Mouse (Mus musculus): ENCODE data around the gene Ciz1. TPM values are rescaled to one million over a fixed set of nuclear protein-coding genes. Genes with fewer than 3 reads are reported as not detected.

Ciz1 gene
- polyA plus RNA-seq, 1 experiment from 2014 or later = 51.9 TPM

DNA sequence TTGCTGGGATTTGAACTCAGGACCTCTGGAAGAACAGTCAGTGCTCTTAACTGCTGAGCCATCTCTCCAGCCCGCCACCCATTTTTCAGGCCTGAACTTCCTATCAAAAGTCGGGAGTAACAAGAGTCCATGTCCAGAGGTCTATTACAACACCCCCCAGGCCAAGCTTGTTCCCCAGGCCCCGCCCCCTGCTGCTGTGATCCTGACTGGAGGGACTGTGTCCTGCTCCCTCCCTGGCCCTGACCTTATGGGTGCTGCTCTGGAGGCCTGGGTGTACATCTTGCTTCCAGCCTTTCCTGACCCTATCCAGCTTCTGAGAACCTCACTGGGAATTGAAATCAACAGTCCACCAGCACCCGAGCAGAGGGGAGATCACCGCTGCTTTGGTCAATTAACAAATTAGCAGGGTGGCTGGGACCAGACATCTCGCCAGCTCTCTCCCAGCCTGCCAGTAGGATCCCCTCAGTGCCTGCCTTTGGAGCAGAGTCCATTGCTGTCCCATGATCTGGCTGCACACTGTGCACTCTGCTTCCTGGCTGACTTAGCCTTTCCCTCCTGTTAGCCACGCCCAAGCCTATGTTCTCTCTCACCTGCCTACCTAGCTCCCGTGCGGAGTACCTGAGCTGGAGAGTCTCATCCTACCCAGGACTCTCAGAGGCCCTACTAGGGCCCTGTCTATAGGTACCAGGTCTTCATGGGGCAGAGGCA lies 30.4 kb upstream of the Ciz1 start:
- Histone ChIP-seq H3K9me3 (ENCODE audit: low read depth, low read length) (no peaks in the 10 kb centered on the region), H3K9ac (0 out of 2 replicates have a peak overlapping the region, but pooled peaks have one; percentile 13), H3K4me2 (no peak overlapping the region), H3K4me1 (ENCODE audit: insufficient read depth) (peaks cover 27% of the 10 kb centered on the region), H3K27ac (ENCODE audit: low read depth) (no peak overlapping the region), H3K4me3 (ENCODE audit: low read depth, low read length) (no peak overlapping the region), H3K27me3 (ENCODE audit: insufficient read depth, low read length) (no peaks in the 10 kb centered on the region), H3K36me3 (ENCODE audit: insufficient read depth) (no peaks in the 10 kb centered on the region)
- WGBS = 69% methylated on average over 9 of the region's 9 CpGs
- TF ChIP-seq CTCF (IDR thresholded peaks at IDR 0.05; ENCODE audit: low read depth) = no peak
- ATAC-seq (ENCODE audit: insufficient read depth) = no peak
- no peak for DNase-seq

DNA sequence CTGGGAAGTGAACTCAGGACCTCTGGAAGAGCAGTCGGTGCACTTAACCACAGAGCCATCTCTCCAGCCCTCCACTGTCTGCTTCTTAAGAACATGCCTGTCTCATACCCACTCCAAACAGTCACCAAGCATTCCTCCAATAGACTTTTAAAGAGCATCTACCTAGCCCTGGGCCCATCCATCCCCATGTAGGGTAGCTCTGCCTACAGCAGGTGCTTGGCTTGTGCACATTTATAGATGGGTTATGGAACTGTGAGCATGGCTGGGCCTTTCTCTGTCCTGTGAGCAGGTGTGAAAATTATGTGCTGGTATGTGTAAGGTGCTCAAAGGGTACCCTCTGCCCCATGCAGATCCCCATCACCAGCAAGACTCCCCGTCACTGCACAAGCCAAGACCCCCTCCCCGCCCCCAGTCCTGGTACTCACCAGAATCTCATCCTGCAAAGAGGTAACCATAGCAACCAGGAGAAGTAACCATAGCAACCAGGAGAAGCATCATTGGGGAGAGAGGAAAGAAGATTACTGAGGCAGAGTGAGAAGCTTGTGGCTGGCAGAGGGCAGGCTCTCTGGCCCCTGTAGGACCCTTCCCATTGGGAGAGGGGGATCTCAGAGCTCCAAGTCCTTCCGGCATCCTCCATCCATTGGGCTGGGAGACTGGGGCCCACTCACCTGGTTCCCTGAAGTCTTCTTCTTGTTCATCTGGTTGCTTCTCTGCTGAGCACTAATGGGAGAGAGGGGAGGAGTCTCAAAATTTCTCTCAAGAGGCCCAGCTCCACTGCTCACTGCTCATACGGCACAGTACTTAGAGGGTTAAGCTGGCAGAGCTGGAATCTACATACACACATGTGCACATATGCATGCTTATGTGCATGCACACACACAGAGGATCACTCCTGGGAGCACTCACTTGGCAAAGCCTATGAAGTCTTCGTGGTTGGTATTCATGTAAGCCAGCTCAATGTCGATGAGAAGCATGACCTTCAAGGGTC lies 29.1 kb upstream of the Ciz1 start:
- Histone ChIP-seq H3K4me2 (no peak overlapping the region), H3K4me1 (ENCODE audit: insufficient read depth) (peaks cover 16% of the 10 kb centered on the region; the same call in 1 of the 2 replicates), H3K36me3 (ENCODE audit: insufficient read depth) (no peaks in the 10 kb centered on the region), H3K9me3 (ENCODE audit: low read depth, low read length) (no peaks in the 10 kb centered on the region), H3K27me3 (ENCODE audit: insufficient read depth, low read length) (no peaks in the 10 kb centered on the region), H3K27ac (ENCODE audit: low read depth) (no peak overlapping the region), H3K4me3 (ENCODE audit: low read depth, low read length) (no peak overlapping the region), H3K9ac (no peak overlapping the region)
- ATAC-seq (ENCODE audit: insufficient read depth) (no peak), DNase-seq (no peak)
- no peak for TF ChIP-seq CTCF (IDR thresholded peaks at IDR 0.05; ENCODE audit: low read depth)
- WGBS = 76% methylated on average over 7 of the region's 7 CpGs

DNA sequence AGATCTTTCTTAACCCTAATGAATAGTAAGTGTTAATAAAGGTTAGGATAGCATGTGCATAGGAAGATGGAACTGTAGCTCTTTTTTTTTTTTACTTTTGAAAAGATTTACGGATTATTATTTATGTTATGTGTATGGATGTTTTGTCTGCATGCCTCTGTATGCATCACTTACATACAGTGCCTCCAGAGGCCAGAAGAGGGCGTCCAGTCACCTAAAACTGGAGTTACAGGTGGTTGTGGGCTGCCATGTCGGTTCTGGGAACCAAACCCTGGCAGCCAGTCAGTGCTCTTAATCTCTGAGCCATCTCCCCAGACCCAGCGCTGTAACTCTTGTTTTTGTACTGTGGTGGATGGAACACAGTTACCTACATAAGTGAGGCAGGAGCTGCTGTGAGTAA lies 27.8 kb upstream of the Ciz1 start:
- H3K27me3 ChIP-seq (ENCODE audit: insufficient read depth, low read length) = no peaks in the 10 kb centered on the region
- no peaks in the 10 kb centered on the region for H3K36me3 ChIP-seq (ENCODE audit: insufficient read depth)
- H3K4me1 ChIP-seq (ENCODE audit: insufficient read depth) = peaks cover 9% of the 10 kb centered on the region; the same call in 1 of the 2 replicates
- H3K4me2 ChIP-seq = no peak overlapping the region
- H3K9ac ChIP-seq = no peak overlapping the region
- DNase-seq (no peak), ATAC-seq (ENCODE audit: insufficient read depth) (no peak)
- 49% methylated on average over 4 of the region's 4 CpGs for WGBS
- TF ChIP-seq CTCF (IDR thresholded peaks at IDR 0.05; ENCODE audit: low read depth) = no peak
- no peak overlapping the region for H3K27ac ChIP-seq (ENCODE audit: low read depth)
- H3K4me3 ChIP-seq (ENCODE audit: low read depth, low read length) = no peak overlapping the region
- no peaks in the 10 kb centered on the region for H3K9me3 ChIP-seq (ENCODE audit: low read depth, low read length)

DNA sequence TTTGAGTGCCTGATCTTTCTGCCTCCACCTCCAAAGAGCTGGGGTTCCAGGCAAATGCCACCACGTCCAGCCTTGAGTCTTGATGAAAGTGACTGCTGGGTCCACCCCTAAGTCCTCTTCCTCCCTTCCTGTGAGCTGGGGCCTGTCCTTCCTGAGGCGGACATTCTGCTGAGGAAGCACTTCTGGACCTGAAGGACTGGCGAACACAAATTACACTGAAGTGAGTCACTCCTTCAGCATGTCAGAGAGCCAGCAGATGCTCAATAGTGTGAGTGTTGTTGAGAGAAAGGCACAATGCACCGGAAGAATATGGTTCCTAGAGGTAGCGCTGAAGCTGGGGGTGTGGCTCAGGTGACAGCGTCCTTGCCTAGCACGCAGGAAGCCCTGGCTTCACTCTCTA lies 26.8 kb upstream of the Ciz1 start:
- peak overlapping the region; percentile 63 for H3K27ac ChIP-seq (ENCODE audit: low read depth)
- no peak overlapping the region for H3K4me3 ChIP-seq (ENCODE audit: low read depth, low read length)
- no peaks in the 10 kb centered on the region for H3K36me3 ChIP-seq (ENCODE audit: insufficient read depth)
- 39% methylated on average over 7 of the region's 7 CpGs for WGBS
- H3K9me3 ChIP-seq (ENCODE audit: low read depth, low read length) = no peaks in the 10 kb centered on the region
- no peak for ATAC-seq (ENCODE audit: insufficient read depth)
- TF ChIP-seq CTCF (IDR thresholded peaks at IDR 0.05; ENCODE audit: low read depth) = no peak
- H3K4me1 ChIP-seq (ENCODE audit: insufficient read depth) = peaks cover 5% of the 10 kb centered on the region; the same call in 1 of the 2 replicates
- peak; percentile 25 for DNase-seq
- no peak overlapping the region for H3K4me2 ChIP-seq
- H3K27me3 ChIP-seq (ENCODE audit: insufficient read depth, low read length) = no peaks in the 10 kb centered on the region
- no peak overlapping the region for H3K9ac ChIP-seq

DNA sequence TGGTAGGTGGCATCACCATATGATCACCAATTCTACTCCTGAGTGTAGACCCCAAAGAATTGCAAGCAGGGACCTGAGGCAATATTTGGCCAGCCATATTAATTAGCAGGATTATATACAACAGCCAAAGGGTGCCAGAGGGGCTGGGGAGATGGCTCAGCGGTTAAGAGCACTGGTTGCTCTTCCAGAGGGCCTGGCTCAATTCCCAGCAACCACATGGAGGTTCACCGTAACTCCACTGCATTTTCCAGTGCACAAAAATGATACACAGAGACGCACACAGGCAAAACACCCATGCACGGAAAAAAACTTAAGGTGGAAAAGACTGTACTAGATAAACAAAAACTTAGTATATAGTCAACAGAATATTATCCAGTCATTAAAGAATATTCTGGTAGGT lies 24.9 kb upstream of the Ciz1 start:
- Histone ChIP-seq H3K4me2 (no peak overlapping the region), H3K4me1 (ENCODE audit: insufficient read depth) (no peaks in the 10 kb centered on the region), H3K9me3 (ENCODE audit: low read depth, low read length) (no peaks in the 10 kb centered on the region), H3K4me3 (ENCODE audit: low read depth, low read length) (no peak overlapping the region), H3K9ac (no peak overlapping the region), H3K27me3 (ENCODE audit: insufficient read depth, low read length) (no peaks in the 10 kb centered on the region), H3K36me3 (ENCODE audit: insufficient read depth) (0 out of 2 replicates have a peak, but pooled peaks cover 5% of the 10 kb centered on the region), H3K27ac (ENCODE audit: low read depth) (no peak overlapping the region)
- ATAC-seq (ENCODE audit: insufficient read depth) (no peak), DNase-seq (peak; percentile 47)
- TF ChIP-seq CTCF (IDR thresholded peaks at IDR 0.05; ENCODE audit: low read depth) = no peak
- 59% methylated on average over 4 of the region's 4 CpGs for WGBS

DNA sequence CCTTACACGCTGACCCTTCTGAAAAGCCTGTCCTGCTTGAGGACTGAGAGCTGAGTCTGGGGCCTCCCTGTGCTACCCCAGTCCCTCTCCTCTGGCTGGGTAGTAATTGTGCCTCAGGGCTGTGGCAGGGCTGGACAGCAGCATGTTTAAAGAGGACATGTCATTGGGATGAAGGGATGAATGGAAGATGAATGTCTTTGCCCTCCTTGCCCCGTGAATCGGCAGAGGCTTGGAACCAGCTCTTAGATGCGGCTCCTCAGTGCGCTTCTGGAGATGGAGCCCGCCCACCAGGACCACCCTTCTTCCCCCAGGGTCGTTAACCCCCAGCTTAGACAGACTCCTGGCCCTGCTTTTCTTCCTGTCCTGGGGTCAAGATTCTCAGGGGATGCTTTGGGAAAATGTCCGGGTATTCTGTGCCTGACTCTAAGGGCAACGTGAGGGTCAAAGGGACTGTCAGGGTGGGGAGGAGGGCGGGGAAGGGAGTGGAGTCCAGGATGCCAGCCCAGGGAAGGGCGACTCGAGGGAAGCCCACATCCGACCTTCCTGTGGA lies 23.1 kb upstream of the Ciz1 start:
- ATAC-seq (ENCODE audit: insufficient read depth) (no peak), DNase-seq (no peak)
- H3K27ac ChIP-seq (ENCODE audit: low read depth) = no peak overlapping the region
- 30% methylated on average over 13 of the region's 13 CpGs for WGBS
- 0 out of 2 replicates have a peak, but pooled peaks cover 5% of the 10 kb centered on the region for H3K36me3 ChIP-seq (ENCODE audit: insufficient read depth)
- TF ChIP-seq CTCF (IDR thresholded peaks at IDR 0.05; ENCODE audit: low read depth) = no peak
- no peaks in the 10 kb centered on the region for H3K27me3 ChIP-seq (ENCODE audit: insufficient read depth, low read length)
- no peak overlapping the region for H3K4me3 ChIP-seq (ENCODE audit: low read depth, low read length)
- no peak overlapping the region for H3K4me2 ChIP-seq
- H3K4me1 ChIP-seq (ENCODE audit: insufficient read depth) = no peaks in the 10 kb centered on the region
- no peaks in the 10 kb centered on the region for H3K9me3 ChIP-seq (ENCODE audit: low read depth, low read length)
- H3K9ac ChIP-seq = no peak overlapping the region

Measured in lung, embryonic 14.5 days (tissue).